Mouse (Mus musculus): ENCODE measurements around the gene E130309D02Rik. TPM values are rescaled to one million over a fixed set of nuclear protein-coding genes. Genes with fewer than 3 reads are reported as not detected.

Gene E130309D02Rik
- 40.0 and 46.6 TPM in 2 replicates for polyA plus RNA-seq (2014; fragmentation: Nextera tagmentation; extraction: Ambion mirVana)

DNA sequence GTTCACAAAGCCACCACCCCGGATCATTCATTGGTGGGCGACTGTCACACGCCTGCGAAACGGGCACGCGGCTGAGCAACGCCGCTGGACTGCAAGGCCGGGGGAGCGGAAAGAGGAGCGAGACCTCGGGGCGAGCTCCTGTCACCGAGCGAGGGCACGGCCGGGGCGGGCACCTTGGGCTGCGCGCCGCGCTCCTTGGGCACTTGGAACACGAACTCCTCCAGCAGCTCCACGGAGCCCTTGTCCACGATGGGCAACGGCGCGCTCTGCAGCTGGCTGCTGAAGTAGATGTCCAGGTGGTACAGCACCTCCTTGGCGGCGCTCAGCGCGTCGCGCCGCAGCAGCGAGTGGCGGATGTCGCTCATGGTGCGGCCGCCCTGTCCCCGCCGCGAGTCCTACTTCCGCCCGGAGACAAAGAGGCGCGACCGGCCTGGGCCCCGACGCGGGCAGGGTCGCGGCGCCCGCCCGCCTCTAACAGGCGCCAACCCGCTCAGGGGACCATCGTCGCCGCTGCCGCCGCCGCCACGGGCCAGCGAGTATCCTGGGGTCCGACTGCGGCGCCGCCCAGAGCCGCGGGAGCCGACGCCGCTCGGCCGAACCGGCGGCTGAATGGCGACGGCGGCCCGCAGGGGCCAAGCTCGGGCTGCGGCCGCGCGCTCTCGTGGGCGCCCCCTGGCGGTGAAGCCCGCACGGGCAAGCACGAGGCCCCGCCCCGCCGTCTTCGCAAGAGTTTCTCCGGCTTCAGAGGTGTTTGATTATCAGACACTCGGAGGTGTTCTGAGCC lies at the start of gene E130309D02Rik:
TSS of gene E130309D02Rik (minus strand) at position 631 of the 784 bp plus-strand sequence.
- peak within 1 kb of the TSS; percentile 91 for H3K4me2 ChIP-seq
- under 1% methylated on average over 81 of the region's 101 CpGs for WGBS
- TF ChIP-seq CTCF (IDR thresholded peaks at IDR 0.05; ENCODE audit: low read depth), result peak; percentile 66
- peak within 1 kb of the TSS; percentile 79 for H3K4me3 ChIP-seq (ENCODE audit: low read depth, low read length)
- H3K9me3 ChIP-seq (ENCODE audit: low read depth, low read length), result no peaks in the 10 kb centered on the region
- ATAC-seq (ENCODE audit: insufficient read depth) (peak; percentile 85), DNase-seq (peak; percentile 94)
- 0 out of 2 replicates have a peak, but pooled peaks cover 4% of the 10 kb centered on the region for H3K4me1 ChIP-seq (ENCODE audit: insufficient read depth)
- peak within 1 kb of the TSS; percentile 91 for H3K27ac ChIP-seq (ENCODE audit: low read depth)
- H3K27me3 ChIP-seq (ENCODE audit: insufficient read depth, low read length), result no peaks in the 10 kb centered on the region
- peak within 1 kb of the TSS; percentile 89 for H3K9ac ChIP-seq
- H3K36me3 ChIP-seq (ENCODE audit: insufficient read depth), result peaks cover 62% of the 10 kb centered on the region

GRCm38 (mm10) chr5:143363678-143364615 lies 48.8 kb upstream of the E130309D02Rik start:
- ATAC-seq (ENCODE audit: insufficient read depth), result peak; percentile 84
- H3K27me3 ChIP-seq (ENCODE audit: insufficient read depth, low read length), result peaks cover 38% of the 10 kb centered on the region
- under 1% methylated on average over 47 of the region's 47 CpGs for WGBS

DNA sequence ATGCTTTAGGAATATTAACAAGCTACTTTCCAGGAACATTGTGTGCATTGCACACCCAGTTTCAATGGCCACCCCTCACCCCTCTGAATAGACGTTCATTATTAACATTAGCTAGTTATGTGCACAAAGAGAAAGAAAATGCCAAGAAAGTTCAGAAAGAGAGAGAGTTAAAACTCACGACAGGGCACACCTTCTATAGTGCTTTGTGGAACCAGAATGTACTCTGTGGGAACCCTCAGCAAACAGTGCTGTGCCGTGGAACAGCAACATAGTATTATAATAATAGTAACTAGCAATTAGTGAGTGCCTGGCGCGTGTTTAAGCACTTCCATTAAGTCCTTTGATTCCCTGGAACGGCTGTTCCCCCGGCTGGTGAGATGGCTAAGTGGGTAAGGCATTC lies 46.3 kb upstream of the E130309D02Rik start:
- Histone ChIP-seq H3K9ac (no peak overlapping the region), H3K4me1 (ENCODE audit: insufficient read depth) (no peaks in the 10 kb centered on the region)
- 55% methylated on average over 7 of the region's 7 CpGs for WGBS

More at GRCm38 (mm10) chr5:143363678-143364615, 48.8 kb upstream of the E130309D02Rik start:
- Histone ChIP-seq H3K9ac (peak overlapping the region; percentile 58), H3K27ac (ENCODE audit: low read depth) (no peak overlapping the region), H3K36me3 (ENCODE audit: insufficient read depth) (no peaks in the 10 kb centered on the region), H3K4me3 (ENCODE audit: low read depth, low read length) (peak overlapping the region; percentile 46), H3K4me2 (peak overlapping the region; percentile 95), H3K4me1 (ENCODE audit: insufficient read depth) (no peaks in the 10 kb centered on the region), H3K9me3 (ENCODE audit: low read depth, low read length) (no peaks in the 10 kb centered on the region)
- no peak for TF ChIP-seq CTCF (IDR thresholded peaks at IDR 0.05; ENCODE audit: low read depth)
- peak; percentile 56 for DNase-seq

GRCm38 (mm10) chr5:143360000-143360399 lies 44.8 kb upstream of the E130309D02Rik start:
- peak; percentile 66 for TF ChIP-seq CTCF (IDR thresholded peaks at IDR 0.05; ENCODE audit: low read depth)
- DNase-seq (peak; percentile 43), ATAC-seq (ENCODE audit: insufficient read depth) (no peak)
- no peaks in the 10 kb centered on the region for H3K9me3 ChIP-seq (ENCODE audit: low read depth, low read length)
- H3K9ac ChIP-seq, result no peak overlapping the region
- H3K4me2 ChIP-seq, result no peak overlapping the region
- no peaks in the 10 kb centered on the region for H3K4me1 ChIP-seq (ENCODE audit: insufficient read depth)
- no peaks in the 10 kb centered on the region for H3K36me3 ChIP-seq (ENCODE audit: insufficient read depth)
- WGBS, result 59% methylated on average over 5 of the region's 5 CpGs
- H3K27me3 ChIP-seq (ENCODE audit: insufficient read depth, low read length), result peaks cover 47% of the 10 kb centered on the region
- H3K4me3 ChIP-seq (ENCODE audit: low read depth, low read length), result no peak overlapping the region
- H3K27ac ChIP-seq (ENCODE audit: low read depth), result no peak overlapping the region

More for the DNA sequence above, 46.3 kb upstream of the E130309D02Rik start:
- H3K36me3 ChIP-seq (ENCODE audit: insufficient read depth), result no peaks in the 10 kb centered on the region
- H3K27me3 ChIP-seq (ENCODE audit: insufficient read depth, low read length), result peaks cover 49% of the 10 kb centered on the region
- no peak for ATAC-seq (ENCODE audit: insufficient read depth)
- no peak for DNase-seq
- H3K4me2 ChIP-seq, result no peak overlapping the region
- no peak overlapping the region for H3K27ac ChIP-seq (ENCODE audit: low read depth)
- TF ChIP-seq CTCF (IDR thresholded peaks at IDR 0.05; ENCODE audit: low read depth), result no peak
- no peak overlapping the region for H3K4me3 ChIP-seq (ENCODE audit: low read depth, low read length)
- no peaks in the 10 kb centered on the region for H3K9me3 ChIP-seq (ENCODE audit: low read depth, low read length)

DNA sequence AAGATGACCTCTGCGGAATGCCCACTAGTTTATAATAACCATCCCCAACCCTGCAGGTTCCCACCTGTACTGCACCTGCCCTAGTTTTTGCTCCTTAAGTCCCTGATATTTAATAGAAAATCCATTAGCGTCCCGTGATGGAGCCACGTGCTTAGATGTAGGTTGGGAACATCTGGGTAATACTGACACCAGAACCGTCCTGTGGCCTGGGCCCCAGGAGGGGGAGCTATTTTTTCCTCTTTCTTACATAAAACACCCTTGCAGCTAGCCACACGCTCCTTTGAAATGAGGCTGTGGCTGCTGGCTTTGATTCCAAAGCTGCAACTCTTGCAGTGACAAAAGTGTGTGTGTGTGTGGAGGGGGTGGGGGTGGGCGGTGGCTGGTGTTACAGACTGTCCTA lies 44.1 kb upstream of the E130309D02Rik start:
- Histone ChIP-seq H3K9ac (no peak overlapping the region), H3K27ac (ENCODE audit: low read depth) (no peak overlapping the region), H3K4me1 (ENCODE audit: insufficient read depth) (no peaks in the 10 kb centered on the region), H3K4me3 (ENCODE audit: low read depth, low read length) (no peak overlapping the region), H3K36me3 (ENCODE audit: insufficient read depth) (no peaks in the 10 kb centered on the region), H3K27me3 (ENCODE audit: insufficient read depth, low read length) (peaks cover 40% of the 10 kb centered on the region), H3K4me2 (no peak overlapping the region), H3K9me3 (ENCODE audit: low read depth, low read length) (no peaks in the 10 kb centered on the region)
- no peak for TF ChIP-seq CTCF (IDR thresholded peaks at IDR 0.05; ENCODE audit: low read depth)
- DNase-seq (no peak), ATAC-seq (ENCODE audit: insufficient read depth) (no peak)
- 34% methylated on average over 7 of the region's 7 CpGs for WGBS

DNA sequence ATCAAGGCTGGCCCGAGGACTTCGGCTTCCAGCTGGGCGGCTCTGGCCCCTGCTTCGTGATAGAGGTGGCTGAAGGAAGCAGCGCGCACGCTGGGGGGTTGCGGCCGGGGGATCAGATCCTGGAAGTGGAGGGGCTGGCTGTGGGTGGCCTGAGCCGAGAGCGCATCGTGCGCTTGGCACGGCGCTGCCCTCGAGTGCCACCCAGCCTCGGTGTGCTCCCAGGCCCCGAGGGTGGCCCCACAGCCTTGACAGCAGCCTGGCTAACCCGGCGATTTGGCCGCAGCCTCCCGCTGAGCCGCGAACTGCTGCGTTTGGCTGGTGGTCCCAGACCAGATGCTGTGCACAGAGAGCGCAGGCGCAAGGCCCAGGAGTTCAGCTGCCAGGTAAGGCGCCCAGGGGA lies 42.4 kb upstream of the E130309D02Rik start:
- Histone ChIP-seq H3K27me3 (ENCODE audit: insufficient read depth, low read length) (peaks cover 31% of the 10 kb centered on the region), H3K27ac (ENCODE audit: low read depth) (no peak overlapping the region), H3K4me3 (ENCODE audit: low read depth, low read length) (peak overlapping the region; percentile 15; the same call in 1 of the 2 replicates), H3K4me1 (ENCODE audit: insufficient read depth) (no peaks in the 10 kb centered on the region), H3K9me3 (ENCODE audit: low read depth, low read length) (no peaks in the 10 kb centered on the region), H3K36me3 (ENCODE audit: insufficient read depth) (no peaks in the 10 kb centered on the region), H3K4me2 (peak overlapping the region; percentile 35), H3K9ac (no peak overlapping the region; the same call in 1 of the 2 replicates)
- DNase-seq (no peak), ATAC-seq (ENCODE audit: insufficient read depth) (no peak)
- TF ChIP-seq CTCF (IDR thresholded peaks at IDR 0.05; ENCODE audit: low read depth), result no peak
- WGBS, result 4% methylated on average over 28 of the region's 28 CpGs

Measured in lung, embryonic 14.5 days (tissue).